Mouse (Mus musculus): Measurements from ENCODE around the gene Nfkbiz. TPM values are rescaled to one million over a fixed set of nuclear protein-coding genes. Genes with fewer than 3 reads are reported as not detected.

Nfkbiz gene
- total RNA-seq (2023; ENCODE audit: inconsistent age) = 80.3 to 97.6 TPM (median 92.2 TPM) in 4 replicates

GRCm38 (mm10) chr16:55838510-55839474 is at the start of gene Nfkbiz:
TSS of gene Nfkbiz (minus strand) at chr16:55838899.

Other genes starting within 250 kb of the Nfkbiz start
- 23.6 to 25.8 TPM (median 24.3 TPM) in 4 replicates for gene Nxpe3, start 56.4 kb upstream of the Nfkbiz start, total RNA-seq (2023; ENCODE audit: inconsistent age)
- gene Cep97, start 96.0 kb upstream of the Nfkbiz start, total RNA-seq (2023; ENCODE audit: inconsistent age) = 12.1 to 13.0 TPM (median 12.5 TPM) in 4 replicates
- gene Rpl24, start 127.4 kb upstream of the Nfkbiz start, total RNA-seq (2023; ENCODE audit: inconsistent age) = 737 to 828 TPM (median 791 TPM) in 4 replicates
- 39.3 to 45.8 TPM (median 42.1 TPM) in 4 replicates for gene Zbtb11, start 135.0 kb upstream of the Nfkbiz start, total RNA-seq (2023; ENCODE audit: inconsistent age)
- gene Pcnp, start 190.8 kb upstream of the Nfkbiz start, total RNA-seq (2023; ENCODE audit: inconsistent age) = 106 to 114 TPM (median 107 TPM) in 4 replicates
- 12.1 to 15.2 TPM (median 14.6 TPM) in 4 replicates for gene Trmt10c, start 198.9 kb upstream of the Nfkbiz start, total RNA-seq (2023; ENCODE audit: inconsistent age)
- 84.9 to 88.4 TPM (median 86.0 TPM) in 4 replicates for gene Senp7, start 209.4 kb upstream of the Nfkbiz start, total RNA-seq (2023; ENCODE audit: inconsistent age)